Mouse (Mus musculus) midbrain, embryonic 13.5 days (tissue): ENCODE data around the gene Abat. TPM values are rescaled to one million over a fixed set of nuclear protein-coding genes. Genes with fewer than 3 reads are reported as not detected.

Experiments used
- ATAC-seq: fragments of 200-750 bp; cut with Nextera tagmentation; 2 replicates; pipeline ENCODE4 v1.8.0; 2017; ENCODE audit warnings: mild to moderate bottlenecking, moderate TSS enrichment, moderate library complexity
- H3K27ac ChIP-seq: fragments of 300-500 bp; sonication (generic); 2 replicates; pipeline ENCODE4 v1.5.1; 2015; ENCODE audit warnings: inconsistent platforms, mild to moderate bottlenecking, moderate library complexity
- H3K27me3 ChIP-seq: fragments of 300-500 bp; sonication (generic); 2 replicates; pipeline ENCODE4 v1.6.1; 2015; ENCODE audit warnings: mild to moderate bottlenecking, inconsistent platforms
- H3K36me3 ChIP-seq: fragments of 300-500 bp; sonication (generic); 2 replicates; pipeline ENCODE4 v1.6.1; 2015; ENCODE audit warnings: mild to moderate bottlenecking, inconsistent platforms
- H3K4me1 ChIP-seq: fragments of 300-500 bp; sonication (generic); replicated peaks from 2 replicates; pipeline ENCODE4 v1.6.1; 2015; ENCODE audit warnings: inconsistent platforms
- H3K4me2 ChIP-seq: fragments of 300-500 bp; sonication (generic); replicated peaks from 2 replicates; pipeline ENCODE4 v1.6.1; 2015; ENCODE audit warnings: moderate library complexity, mild to moderate bottlenecking, inconsistent platforms
- H3K4me3 ChIP-seq: fragments of 300-500 bp; sonication (generic); replicated peaks from 2 replicates; pipeline ENCODE4 v1.5.1; 2015; ENCODE audit warnings: mild to moderate bottlenecking, inconsistent platforms
- H3K9ac ChIP-seq: fragments of 300-500 bp; sonication (generic); replicated peaks from 2 replicates; pipeline ENCODE4 v1.6.1; 2015; ENCODE audit warnings: mild to moderate bottlenecking, inconsistent platforms
- H3K9me3 ChIP-seq: fragments of 300-500 bp; sonication (generic); 2 replicates; pipeline ENCODE4 v1.6.1; 2016; ENCODE audit warnings: mild to moderate bottlenecking, inconsistent platforms
- WGBS: fragments of 180-500 bp; shearing (Covaris S2); methylation state at CpG from one replicate; pipeline ENCODE4 v1.1.7; 2015; 5-methylcytosine and 5-hydroxymethylcytosine counted together
- polyA plus RNA-seq: library from polyadenylated mRNA; unstranded; fragments of >200 nt; fragmentation: Nextera tagmentation; extraction: Ambion mirVana; gene quantifications from 2 replicates; pipeline ENCODE4 v1.2.1, GENCODE M21; 2015

Abat gene
- polyA plus RNA-seq, 1 experiment from 2014 or later = 55.2 TPM

GRCm38 (mm10) chr16:8578326-8578725 lies 65.1 kb downstream of the Abat start:
- Histone ChIP-seq H3K27ac (no peak overlapping the region), H3K27me3 (no peaks in the 10 kb centered on the region), H3K9ac (no peak overlapping the region), H3K4me1 (peaks cover under 1% of the 10 kb centered on the region; the same call in 1 of the 2 replicates), H3K36me3 (peaks cover 38% of the 10 kb centered on the region), H3K4me2 (no peak overlapping the region), H3K9me3 (no peaks in the 10 kb centered on the region), H3K4me3 (no peak overlapping the region)
- 73% methylated on average over 4 of the region's 4 CpGs for WGBS
- no peak for ATAC-seq

- no peak overlapping the region for H3K4me3 ChIP-seq
- H3K27me3 ChIP-seq = no peaks in the 10 kb centered on the region
- ATAC-seq = no peak
- H3K4me2 ChIP-seq = no peak overlapping the region
- no peak overlapping the region for H3K9ac ChIP-seq
- H3K9me3 ChIP-seq = no peaks in the 10 kb centered on the region
- H3K27ac ChIP-seq = no peak overlapping the region
- no peaks in the 10 kb centered on the region for H3K4me1 ChIP-seq
- WGBS = 84% methylated on average over 5 of the region's 5 CpGs
- peaks cover 38% of the 10 kb centered on the region for H3K36me3 ChIP-seq
Observed at GRCm38 (mm10) chr16:8579546-8579945, 66.3 kb downstream of the Abat start.

- H3K4me1 ChIP-seq = no peaks in the 10 kb centered on the region
- no peak for ATAC-seq
- no peak overlapping the region for H3K9ac ChIP-seq
- no peaks in the 10 kb centered on the region for H3K9me3 ChIP-seq
- 93% methylated on average over 6 of the region's 6 CpGs for WGBS
- no peak overlapping the region for H3K27ac ChIP-seq
- no peak overlapping the region for H3K4me2 ChIP-seq
- H3K36me3 ChIP-seq = peaks cover 47% of the 10 kb centered on the region
- no peak overlapping the region for H3K4me3 ChIP-seq
- no peaks in the 10 kb centered on the region for H3K27me3 ChIP-seq
Observed at GRCm38 (mm10) chr16:8581661-8582239, 68.5 kb downstream of the Abat start.

GRCm38 (mm10) chr16:8582579-8583295 lies 69.5 kb downstream of the Abat start:
- no peak overlapping the region for H3K4me3 ChIP-seq
- peaks cover 47% of the 10 kb centered on the region for H3K36me3 ChIP-seq
- no peak overlapping the region for H3K27ac ChIP-seq
- H3K9ac ChIP-seq = no peak overlapping the region
- H3K4me2 ChIP-seq = no peak overlapping the region
- no peak for ATAC-seq
- H3K4me1 ChIP-seq = no peaks in the 10 kb centered on the region
- 98% methylated on average over 5 of the region's 5 CpGs for WGBS
- no peaks in the 10 kb centered on the region for H3K27me3 ChIP-seq
- H3K9me3 ChIP-seq = no peaks in the 10 kb centered on the region

- H3K9me3 ChIP-seq = no peaks in the 10 kb centered on the region
- H3K36me3 ChIP-seq = peaks cover 52% of the 10 kb centered on the region
- H3K27me3 ChIP-seq = no peaks in the 10 kb centered on the region
- WGBS = 61% methylated on average over 1 of the region's 1 CpGs
- H3K4me2 ChIP-seq = no peak overlapping the region
- H3K9ac ChIP-seq = no peak overlapping the region
- no peak overlapping the region for H3K4me3 ChIP-seq
- ATAC-seq = no peak
- no peaks in the 10 kb centered on the region for H3K4me1 ChIP-seq
- H3K27ac ChIP-seq = no peak overlapping the region
Observed at GRCm38 (mm10) chr16:8584248-8584647, 71.0 kb downstream of the Abat start.

GRCm38 (mm10) chr16:8585056-8585455 lies 71.8 kb downstream of the Abat start:
- Histone ChIP-seq H3K27me3 (no peaks in the 10 kb centered on the region), H3K4me2 (no peak overlapping the region), H3K27ac (no peak overlapping the region), H3K36me3 (peaks cover 60% of the 10 kb centered on the region), H3K4me1 (no peaks in the 10 kb centered on the region), H3K9me3 (no peaks in the 10 kb centered on the region), H3K4me3 (no peak overlapping the region), H3K9ac (no peak overlapping the region)
- 82% methylated on average over 5 of the region's 5 CpGs for WGBS
- ATAC-seq = no peak

GRCm38 (mm10) chr16:8595411-8595810 lies 82.2 kb downstream of the Abat start:
- Histone ChIP-seq H3K27me3 (no peaks in the 10 kb centered on the region), H3K9ac (no peak overlapping the region), H3K4me2 (no peak overlapping the region), H3K4me3 (no peak overlapping the region), H3K36me3 (0 out of 2 replicates have a peak, but pooled peaks cover 6% of the 10 kb centered on the region), H3K27ac (no peak overlapping the region), H3K4me1 (no peaks in the 10 kb centered on the region), H3K9me3 (no peaks in the 10 kb centered on the region)
- WGBS = 69% methylated on average over 4 of the region's 4 CpGs
- ATAC-seq = no peak

GRCm38 (mm10) chr16:8596336-8596735 lies 83.1 kb downstream of the Abat start:
- 60% methylated on average over 4 of the region's 4 CpGs for WGBS
- no peak for ATAC-seq
- Histone ChIP-seq H3K27me3 (no peaks in the 10 kb centered on the region), H3K4me2 (no peak overlapping the region), H3K9ac (no peak overlapping the region), H3K27ac (no peak overlapping the region), H3K9me3 (no peaks in the 10 kb centered on the region), H3K4me3 (no peak overlapping the region), H3K4me1 (no peaks in the 10 kb centered on the region), H3K36me3 (0 out of 2 replicates have a peak, but pooled peaks cover 6% of the 10 kb centered on the region)

GRCm38 (mm10) chr16:8597516-8597915 lies 84.3 kb downstream of the Abat start:
- no peak overlapping the region for H3K27ac ChIP-seq
- H3K9me3 ChIP-seq = no peaks in the 10 kb centered on the region
- H3K4me1 ChIP-seq = no peaks in the 10 kb centered on the region
- H3K36me3 ChIP-seq = peaks cover 17% of the 10 kb centered on the region
- H3K27me3 ChIP-seq = no peaks in the 10 kb centered on the region
- H3K4me3 ChIP-seq = no peak overlapping the region
- ATAC-seq = no peak
- no peak overlapping the region for H3K9ac ChIP-seq
- H3K4me2 ChIP-seq = no peak overlapping the region
- WGBS = 84% methylated on average over 5 of the region's 5 CpGs

GRCm38 (mm10) chr16:8603789-8604188 lies 90.6 kb downstream of the Abat start:
- 91% methylated on average over 3 of the region's 3 CpGs for WGBS
- Histone ChIP-seq H3K4me3 (no peak overlapping the region), H3K36me3 (peaks cover 48% of the 10 kb centered on the region), H3K4me2 (no peak overlapping the region), H3K27ac (no peak overlapping the region), H3K4me1 (no peaks in the 10 kb centered on the region), H3K9ac (no peak overlapping the region), H3K9me3 (no peaks in the 10 kb centered on the region), H3K27me3 (no peaks in the 10 kb centered on the region)
- ATAC-seq = no peak

- no peak for ATAC-seq
- 84% methylated on average over 3 of the region's 3 CpGs for WGBS
- H3K4me2 ChIP-seq = no peak overlapping the region
Observed at GRCm38 (mm10) chr16:8610397-8610796, 97.2 kb downstream of the Abat start.

GRCm38 (mm10) chr16:8612214-8613005 lies 99.2 kb downstream of the Abat start:
- Histone ChIP-seq H3K4me3 (no peak overlapping the region), H3K36me3 (peaks cover 70% of the 10 kb centered on the region), H3K27ac (no peak overlapping the region), H3K27me3 (no peaks in the 10 kb centered on the region), H3K4me1 (no peaks in the 10 kb centered on the region), H3K4me2 (no peak overlapping the region), H3K9me3 (no peaks in the 10 kb centered on the region), H3K9ac (no peak overlapping the region)
- 90% methylated on average over 8 of the region's 8 CpGs for WGBS
- ATAC-seq = no peak

More at GRCm38 (mm10) chr16:8610397-8610796, 97.2 kb downstream of the Abat start:
- H3K27me3 ChIP-seq = no peaks in the 10 kb centered on the region
- no peaks in the 10 kb centered on the region for H3K4me1 ChIP-seq
- no peak overlapping the region for H3K27ac ChIP-seq
- peaks cover 68% of the 10 kb centered on the region for H3K36me3 ChIP-seq
- no peaks in the 10 kb centered on the region for H3K9me3 ChIP-seq
- no peak overlapping the region for H3K4me3 ChIP-seq
- H3K9ac ChIP-seq = no peak overlapping the region
